Mouse (Mus musculus): ENCODE results near the gene Rps6ka2. TPM values are rescaled to one million over a fixed set of nuclear protein-coding genes. Genes with fewer than 3 reads are reported as not detected.

Gene Rps6ka2
- polyA plus RNA-seq, 2 experiments: 12.1 to 13.8 TPM

DNA sequence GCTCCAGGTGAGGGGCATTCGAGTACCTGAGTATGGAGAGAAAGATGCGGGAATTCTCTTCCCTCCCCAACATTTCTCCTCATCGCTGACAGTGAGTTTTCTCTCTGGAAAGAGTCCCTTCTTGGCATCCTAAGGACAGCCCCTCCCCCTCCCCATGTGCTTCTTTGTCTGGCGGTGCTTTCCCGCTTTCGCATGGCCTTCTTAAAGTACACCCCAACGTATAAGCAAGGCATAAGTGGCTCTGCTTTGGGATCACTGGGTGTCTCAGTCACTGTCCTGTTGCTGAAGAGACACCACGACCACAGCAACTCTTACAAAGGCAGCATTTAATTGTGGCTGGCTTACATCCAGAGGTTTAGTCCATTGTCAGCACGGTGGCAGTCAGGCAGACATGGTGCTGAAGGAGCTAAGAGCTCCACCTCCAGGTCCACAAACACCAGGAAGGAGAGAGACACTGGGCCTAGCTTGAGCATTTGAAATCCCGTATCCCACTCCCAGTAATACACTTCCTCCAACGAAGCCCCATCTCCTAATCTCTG, 47.9 kb downstream of the Rps6ka2 start:
- Histone ChIP-seq H3K27ac (replicated peaks; ENCODE audit: low read depth, low read length) (no peak overlapping the region), H3K9me3 (ENCODE audit: control insufficient read depth, low read length) (no peaks in the 10 kb centered on the region), H3K4me2 (replicated peaks; ENCODE audit: low read depth, low read length, severe bottlenecking) (no peak overlapping the region), H3K27me3 (ENCODE audit: control insufficient read depth, insufficient read depth, low read length) (no peaks in the 10 kb centered on the region), H3K4me3 (replicated peaks; ENCODE audit: low read length) (no peak overlapping the region), H3K36me3 (ENCODE audit: control insufficient read depth, insufficient read depth, low read length) (no peaks in the 10 kb centered on the region), H3K9ac (ENCODE audit: low read depth, low read length, severe bottlenecking) (no peak overlapping the region), H3K4me1 (ENCODE audit: control insufficient read depth, insufficient read depth, low read length) (peaks cover 9% of the 10 kb centered on the region; the same call in 1 of the 2 replicates)
- WGBS: 78% methylated on average over 11 of the region's 11 CpGs
- no peak for DNase-seq (ENCODE audit: low spot score)
- no peak for ATAC-seq (ENCODE audit: low FRiP score, low read depth)
- no peak for TF ChIP-seq POLR2A (IDR thresholded peaks at IDR 0.05; ENCODE audit: borderline replicate concordance, extremely low read depth, insufficient read depth, insufficient read length)

GRCm38 (mm10) chr17:7218396-7218795, 48.5 kb downstream of the Rps6ka2 start:
- no peak for ATAC-seq (ENCODE audit: low FRiP score, low read depth)
- H3K4me3 ChIP-seq (replicated peaks; ENCODE audit: low read length): no peak overlapping the region
- H3K9ac ChIP-seq (ENCODE audit: low read depth, low read length, severe bottlenecking): no peak overlapping the region
- WGBS: 81% methylated on average over 9 of the region's 9 CpGs
- H3K27ac ChIP-seq (replicated peaks; ENCODE audit: low read depth, low read length): no peak overlapping the region
- no peak overlapping the region for H3K4me2 ChIP-seq (replicated peaks; ENCODE audit: low read depth, low read length, severe bottlenecking)
- H3K36me3 ChIP-seq (ENCODE audit: control insufficient read depth, insufficient read depth, low read length): no peaks in the 10 kb centered on the region
- no peak for DNase-seq (ENCODE audit: low spot score)
- H3K4me1 ChIP-seq (ENCODE audit: control insufficient read depth, insufficient read depth, low read length): peaks cover 9% of the 10 kb centered on the region; the same call in 1 of the 2 replicates
- H3K9me3 ChIP-seq (ENCODE audit: control insufficient read depth, low read length): no peaks in the 10 kb centered on the region
- TF ChIP-seq POLR2A (IDR thresholded peaks at IDR 0.05; ENCODE audit: borderline replicate concordance, extremely low read depth, insufficient read depth, insufficient read length): no peak
- H3K27me3 ChIP-seq (ENCODE audit: control insufficient read depth, insufficient read depth, low read length): no peaks in the 10 kb centered on the region

DNA sequence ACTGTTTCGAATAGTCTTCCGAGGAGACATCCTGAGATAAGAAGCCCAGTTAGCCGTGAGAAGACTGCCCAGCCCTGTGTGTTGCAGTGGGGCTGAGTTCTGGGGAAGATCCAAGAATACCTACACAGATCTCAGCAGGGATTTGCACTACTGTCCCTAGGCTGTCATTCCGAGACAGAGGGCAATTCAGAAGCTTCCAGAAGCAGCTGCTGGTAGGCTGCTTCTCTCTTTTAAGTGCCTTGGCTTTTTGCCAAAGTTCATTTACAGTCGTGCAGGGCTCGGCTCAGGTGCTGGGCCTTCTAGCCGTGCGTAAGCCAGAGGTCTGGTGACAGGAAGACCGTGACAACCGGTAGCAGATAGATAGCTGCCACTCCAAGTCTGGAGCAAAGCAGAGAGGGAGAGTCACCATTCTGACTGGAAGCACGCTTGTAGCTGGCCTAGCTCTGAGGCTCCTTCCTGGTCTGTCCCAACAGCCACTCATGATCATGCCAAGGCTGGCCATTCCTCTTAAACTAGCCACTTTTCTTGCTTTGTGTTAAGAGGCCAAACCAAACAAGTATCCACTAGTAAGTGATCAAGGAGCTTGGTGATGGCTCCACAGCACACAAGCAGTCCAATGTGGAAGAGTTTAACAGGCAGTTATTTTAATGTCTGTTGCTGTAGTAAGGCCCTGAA, 49.3 kb downstream of the Rps6ka2 start:
- TF ChIP-seq POLR2A (IDR thresholded peaks at IDR 0.05; ENCODE audit: borderline replicate concordance, extremely low read depth, insufficient read depth, insufficient read length): no peak
- DNase-seq (ENCODE audit: low spot score): peak; percentile 39

DNA sequence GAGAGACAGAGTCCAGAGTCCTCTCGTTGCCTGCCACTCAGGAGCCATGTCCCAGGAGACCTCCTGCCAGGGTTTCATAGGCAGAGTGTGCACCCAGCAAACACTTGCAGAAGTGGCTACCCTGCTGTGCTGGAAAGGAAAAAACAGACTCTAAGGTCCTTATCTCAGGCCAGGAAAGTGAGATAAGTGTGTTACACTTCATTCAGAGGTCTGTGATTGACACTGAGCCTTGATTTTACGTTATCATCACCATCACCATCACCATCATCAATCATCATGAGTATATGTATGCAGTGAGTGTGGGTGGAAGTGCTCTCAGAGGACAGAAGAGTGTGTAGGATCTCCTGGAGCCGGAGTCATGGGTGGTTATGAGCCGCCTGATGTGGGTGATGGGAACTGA, 51.4 kb downstream of the Rps6ka2 start:
- Histone ChIP-seq H3K27ac (replicated peaks; ENCODE audit: low read depth, low read length) (no peak overlapping the region), H3K4me3 (replicated peaks; ENCODE audit: low read length) (no peak overlapping the region), H3K9me3 (ENCODE audit: control insufficient read depth, low read length) (no peaks in the 10 kb centered on the region), H3K27me3 (ENCODE audit: control insufficient read depth, insufficient read depth, low read length) (no peaks in the 10 kb centered on the region), H3K36me3 (ENCODE audit: control insufficient read depth, insufficient read depth, low read length) (no peaks in the 10 kb centered on the region), H3K9ac (ENCODE audit: low read depth, low read length, severe bottlenecking) (0 out of 2 replicates have a peak overlapping the region, but pooled peaks have one; percentile 2), H3K4me2 (replicated peaks; ENCODE audit: low read depth, low read length, severe bottlenecking) (no peak overlapping the region), H3K4me1 (ENCODE audit: control insufficient read depth, insufficient read depth, low read length) (peaks cover 9% of the 10 kb centered on the region; the same call in 1 of the 2 replicates)
- no peak for DNase-seq (ENCODE audit: low spot score)
- ATAC-seq (ENCODE audit: low FRiP score, low read depth): no peak
- 86% methylated on average over 4 of the region's 4 CpGs for WGBS
- no peak for TF ChIP-seq POLR2A (IDR thresholded peaks at IDR 0.05; ENCODE audit: borderline replicate concordance, extremely low read depth, insufficient read depth, insufficient read length)

More for the DNA sequence above, 49.3 kb downstream of the Rps6ka2 start:
- no peak; the same call in 1 of the 2 replicates for ATAC-seq (ENCODE audit: low FRiP score, low read depth)
- whole genome bisulfite sequencing: 31% methylated on average over 11 of the region's 11 CpGs
- Histone ChIP-seq H3K9me3 (ENCODE audit: control insufficient read depth, low read length) (no peaks in the 10 kb centered on the region), H3K27me3 (ENCODE audit: control insufficient read depth, insufficient read depth, low read length) (no peaks in the 10 kb centered on the region), H3K9ac (ENCODE audit: low read depth, low read length, severe bottlenecking) (no peak overlapping the region), H3K4me3 (replicated peaks; ENCODE audit: low read length) (no peak overlapping the region), H3K36me3 (ENCODE audit: control insufficient read depth, insufficient read depth, low read length) (no peaks in the 10 kb centered on the region), H3K4me1 (ENCODE audit: control insufficient read depth, insufficient read depth, low read length) (peaks cover 9% of the 10 kb centered on the region; the same call in 1 of the 2 replicates), H3K4me2 (replicated peaks; ENCODE audit: low read depth, low read length, severe bottlenecking) (no peak overlapping the region), H3K27ac (replicated peaks; ENCODE audit: low read depth, low read length) (no peak overlapping the region)

- Histone ChIP-seq H3K9ac (ENCODE audit: low read depth, low read length, severe bottlenecking) (no peak overlapping the region), H3K27me3 (ENCODE audit: control insufficient read depth, insufficient read depth, low read length) (no peaks in the 10 kb centered on the region), H3K4me2 (replicated peaks; ENCODE audit: low read depth, low read length, severe bottlenecking) (no peak overlapping the region), H3K36me3 (ENCODE audit: control insufficient read depth, insufficient read depth, low read length) (no peaks in the 10 kb centered on the region), H3K4me1 (ENCODE audit: control insufficient read depth, insufficient read depth, low read length) (peaks cover 17% of the 10 kb centered on the region; the same call in 1 of the 2 replicates), H3K9me3 (ENCODE audit: control insufficient read depth, low read length) (no peaks in the 10 kb centered on the region), H3K4me3 (replicated peaks; ENCODE audit: low read length) (no peak overlapping the region), H3K27ac (replicated peaks; ENCODE audit: low read depth, low read length) (no peak overlapping the region)
- no peak for TF ChIP-seq POLR2A (IDR thresholded peaks at IDR 0.05; ENCODE audit: borderline replicate concordance, extremely low read depth, insufficient read depth, insufficient read length)
- DNase-seq (ENCODE audit: low spot score) (no peak), ATAC-seq (ENCODE audit: low FRiP score, low read depth) (no peak)
- WGBS: 87% methylated on average over 3 of the region's 3 CpGs
Observed at GRCm38 (mm10) chr17:7222198-7222597, 52.3 kb downstream of the Rps6ka2 start.
